Mouse (Mus musculus): ENCODE measurements around the gene Pdk3. TPM values are rescaled to one million over a fixed set of nuclear protein-coding genes. Genes with fewer than 3 reads are reported as not detected.

Gene Pdk3
- total RNA-seq, 2 experiments from 2014 or later: 36.8 to 68.6 TPM

DNA sequence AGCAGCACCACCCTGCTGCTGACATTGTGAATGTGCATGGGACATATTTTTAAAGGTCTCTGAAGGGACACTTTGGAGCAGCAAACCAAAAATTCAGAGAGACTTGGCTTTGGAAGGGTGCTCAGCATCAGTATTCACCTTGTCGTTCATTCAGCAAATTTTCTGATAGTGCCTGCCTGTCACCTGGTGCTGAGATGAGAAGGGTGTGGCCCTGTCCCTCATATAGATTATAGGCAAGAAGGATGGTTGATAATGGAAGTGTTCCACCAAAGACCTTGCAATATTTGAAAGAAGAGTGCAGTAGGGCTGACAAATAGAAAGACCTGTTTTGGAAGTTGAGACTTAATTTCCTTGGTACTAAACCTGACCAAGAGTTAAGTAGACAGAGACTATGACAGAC lies 102.5 kb downstream of the Pdk3 start:
- no peak for ATAC-seq (replicated peaks; ENCODE audit: low FRiP score, low TSS enrichment, poor library complexity, severe bottlenecking)

Other genes with a start within 250 kb of the Pdk3 start
- 63.1 and 65.0 TPM in 2 replicates for gene Pola1, start 200.0 kb downstream of the Pdk3 start, total RNA-seq (2014; fragmentation: Nextera tagmentation)
- 117 and 131 TPM in 2 replicates for gene Pola1, start 200.0 kb downstream of the Pdk3 start, total RNA-seq (2017)
- gene Pcyt1b, start 177.3 kb downstream of the Pdk3 start, total RNA-seq (2014; fragmentation: Nextera tagmentation): 8.0 and 10.8 TPM in 2 replicates
- gene Pcyt1b, start 177.3 kb downstream of the Pdk3 start, total RNA-seq (2017): 8.1 and 31.5 TPM in 2 replicates
- not detected in 2 replicates for gene AU015836, start 136.5 kb upstream of the Pdk3 start, total RNA-seq (2014; fragmentation: Nextera tagmentation)
- not detected in 2 replicates for gene AU015836, start 136.5 kb upstream of the Pdk3 start, total RNA-seq (2017)